Mouse (Mus musculus) cerebellum, adult 2 months (tissue): Measurements from ENCODE around the gene Pigw. TPM values are rescaled to one million over a fixed set of nuclear protein-coding genes. Genes with fewer than 3 reads are reported as not detected.
A peak's percentile ranks its signal among the peaks of the same experiment; 100 is the strongest.

Experiments
- DNase-seq, 2 experiments: peaks; one replicate each; pipeline ENCODE4 v3.0.0; 2021
- H3K27ac ChIP-seq: fragments of 200-500 bp; 2 replicates; pipeline ENCODE4 v1.5.1; 2012; ENCODE audit warnings: low read length, control low read depth, inconsistent platforms; ENCODE audit not compliant: insufficient read depth
- H3K27me3 ChIP-seq: fragments of 200-500 bp; 2 replicates; pipeline ENCODE4 v1.6.1; 2012; ENCODE audit warnings: inconsistent platforms, mild to moderate bottlenecking, low read length, moderate library complexity; ENCODE audit not compliant: control insufficient read depth, insufficient read depth
- H3K4me1 ChIP-seq: fragments of 200-500 bp; 2 replicates; pipeline ENCODE4 v1.6.1; 2011; ENCODE audit warnings: low read length; ENCODE audit not compliant: control insufficient read depth, insufficient read depth
- H3K4me3 ChIP-seq: fragments of 200-500 bp; replicated peaks from 2 replicates; pipeline ENCODE3; 2011; ENCODE audit warnings: mild to moderate bottlenecking, low read depth, low read length, control low read depth; ENCODE audit not compliant: insufficient read depth
- CTCF ChIP-seq: fragments of 200-500 bp; IDR thresholded peaks from 2 replicates; pipeline ENCODE4 v1.5.1; 2011; ENCODE audit warnings: low read depth, mild to moderate bottlenecking, control low read depth, low read length, moderate library complexity, borderline replicate concordance; ENCODE audit not compliant: insufficient read depth
- POLR2A ChIP-seq: fragments of 200-500 bp; IDR thresholded peaks from 2 replicates; pipeline ENCODE4 v1.6.1; 2011; ENCODE audit warnings: low read length, control low read depth, borderline replicate concordance; ENCODE audit not compliant: insufficient read depth
- WGBS: fragments of 180-500 bp; shearing (Covaris S2); methylation state at CpG from one replicate; pipeline ENCODE4 v1.1.7; 2018; 5-methylcytosine and 5-hydroxymethylcytosine counted together
- polyA plus RNA-seq: library from polyadenylated mRNA; depleted of rRNA; stranded (reverse); fragments of >200 nt; gene quantifications from 2 replicates; pipeline ENCODE4 v1.2.3, GENCODE M21; 2012; rRNA removed

Pigw gene
- polyA plus RNA-seq, 1 experiment = 2.9 TPM

GRCm38 (mm10) chr11:84827901-84828503, 52.1 kb downstream of the Pigw start:
- no peak for TF ChIP-seq CTCF
- no peak for TF ChIP-seq POLR2A
- no peak for DNase-seq
- Histone ChIP-seq H3K4me3 (peak overlapping the region; percentile 85), H3K4me1 (peaks cover 16% of the 10 kb centered on the region), H3K27ac (0 out of 2 replicates have a peak overlapping the region, but pooled peaks have one; percentile 75), H3K27me3 (no peaks in the 10 kb centered on the region)
- WGBS = 37% methylated on average over 3 of the region's 3 CpGs

DNA sequence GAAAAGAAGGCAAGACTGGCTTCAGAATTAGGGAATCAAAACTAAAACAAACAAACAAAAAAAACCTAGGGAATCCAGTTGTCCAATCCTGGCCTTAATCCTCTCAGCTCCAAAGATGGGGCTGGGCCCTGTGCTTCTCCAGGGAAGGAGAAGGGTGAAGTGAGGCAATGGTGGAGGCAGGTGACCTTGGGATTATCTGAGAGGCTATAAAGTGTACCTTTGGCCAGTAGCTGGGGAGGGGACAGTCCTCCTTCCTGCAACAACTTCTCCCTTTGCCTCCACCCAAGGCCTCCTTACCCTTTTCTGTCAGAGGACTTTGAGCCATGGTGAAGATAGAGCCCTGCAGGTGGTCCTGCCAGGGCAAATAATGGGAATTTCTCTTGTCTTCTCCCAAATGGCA, 52.6 kb downstream of the Pigw start:
- Histone ChIP-seq H3K4me1 (peaks cover 16% of the 10 kb centered on the region), H3K4me3 (peak overlapping the region; percentile 19), H3K27ac (no peak overlapping the region), H3K27me3 (no peaks in the 10 kb centered on the region)
- TF ChIP-seq POLR2A (no peak), CTCF (no peak)
- no peak for DNase-seq

Other genes with a start within 250 kb of the Pigw start
- 16.5 and 44.6 TPM in 2 replicates for gene Mrm1, start 60.8 kb downstream of the Pigw start, polyA plus RNA-seq
- 33.6 and 37.4 TPM in 2 replicates for gene Dhrs11, start 51.3 kb downstream of the Pigw start, polyA plus RNA-seq
- 120 and 123 TPM in 2 replicates for gene Ggnbp2, start 9.5 kb downstream of the Pigw start, polyA plus RNA-seq
- 13.2 and 15.3 TPM in 2 replicates for gene Myo19, start 137 bp downstream of the Pigw start, polyA plus RNA-seq
- 44.7 and 47.5 TPM in 2 replicates for gene Znhit3, start 36.1 kb upstream of the Pigw start, polyA plus RNA-seq
- gene Car4, start 77.5 kb upstream of the Pigw start, polyA plus RNA-seq = 187 and 208 TPM in 2 replicates